Mouse (Mus musculus): Measurements from ENCODE around the gene Spaca9. TPM values are rescaled to one million over a fixed set of nuclear protein-coding genes. Genes with fewer than 3 reads are reported as not detected.
A peak's percentile ranks its signal among the peaks of the same experiment; 100 is the strongest.

Gene Spaca9
- total RNA-seq (2022), result not detected

DNA sequence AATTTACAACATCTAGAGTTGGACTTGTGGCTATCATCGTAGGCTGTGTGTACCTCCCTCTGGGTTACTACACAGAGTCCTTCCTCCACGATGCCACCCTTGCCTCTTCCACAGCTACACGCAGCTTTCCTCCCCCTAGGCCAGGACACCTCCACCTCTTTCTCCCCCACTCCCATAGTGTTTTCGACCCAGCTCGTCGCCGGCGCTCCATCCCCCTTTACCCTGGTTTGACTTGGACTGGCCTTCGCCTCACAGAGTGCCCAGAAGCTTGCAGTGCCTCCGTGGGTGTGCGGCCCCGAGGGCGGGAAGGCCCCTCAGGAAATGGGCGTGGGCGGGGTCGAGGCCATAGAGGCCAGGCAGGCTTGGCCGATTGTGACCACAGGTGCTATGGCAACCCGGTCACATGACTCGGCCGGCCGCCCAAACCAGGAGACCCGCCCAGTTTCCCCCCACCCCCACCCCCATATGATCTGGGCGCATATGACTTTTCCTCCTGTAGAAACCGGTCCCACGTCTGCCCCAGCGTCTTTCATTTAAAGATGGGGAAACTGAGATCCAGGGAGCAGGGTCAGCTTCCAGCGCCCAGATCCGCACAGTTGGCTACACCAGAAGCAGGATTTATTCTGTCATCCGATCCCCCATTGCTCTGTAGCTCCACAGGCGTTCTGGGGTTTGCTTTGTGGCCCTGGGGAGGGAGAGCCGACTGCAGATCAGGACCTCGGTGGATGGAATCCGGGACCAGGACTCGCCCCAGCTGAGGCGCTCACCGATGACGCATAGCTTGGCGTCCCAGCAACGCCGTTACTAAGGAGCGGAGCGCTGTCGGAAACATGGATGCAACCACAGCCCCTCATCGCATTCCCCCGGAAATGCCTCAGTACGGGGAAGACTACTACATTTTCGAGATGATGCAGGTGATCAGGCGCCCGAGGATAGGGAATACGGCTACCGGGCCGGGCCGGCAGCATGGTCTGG lies at the start of gene Spaca9, which contains the start of gene Ak8:
Gene Spaca9, minus strand, starts transcription at position 367 of the 975 bp plus-strand sequence.
Gene Ak8, plus strand, starts transcription at position 804 of the 975 bp plus-strand sequence.
- DNase-seq (ENCODE audit: low spot score), result peak; percentile 65

DNA sequence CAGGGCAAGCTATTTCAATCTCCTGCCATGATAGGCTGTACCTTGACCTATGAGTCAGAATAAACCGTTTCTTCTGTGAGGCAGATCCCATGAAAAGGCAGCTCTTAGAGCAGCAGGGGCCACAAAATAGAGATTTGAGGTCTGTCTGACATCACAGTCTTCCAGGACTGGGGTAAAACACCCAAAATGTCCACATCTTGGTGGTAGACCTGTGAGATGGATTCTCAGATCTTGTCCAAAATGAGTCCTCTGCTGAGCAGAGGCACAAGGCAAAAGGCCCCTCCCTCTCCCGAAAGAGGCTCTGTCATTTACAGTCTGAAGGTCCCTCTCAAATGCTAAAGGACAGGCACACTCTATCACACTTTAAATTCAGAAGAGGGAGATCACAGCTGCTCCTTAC lies 48.2 kb upstream of the Spaca9 start:
- no peak for DNase-seq (ENCODE audit: low spot score)

DNA sequence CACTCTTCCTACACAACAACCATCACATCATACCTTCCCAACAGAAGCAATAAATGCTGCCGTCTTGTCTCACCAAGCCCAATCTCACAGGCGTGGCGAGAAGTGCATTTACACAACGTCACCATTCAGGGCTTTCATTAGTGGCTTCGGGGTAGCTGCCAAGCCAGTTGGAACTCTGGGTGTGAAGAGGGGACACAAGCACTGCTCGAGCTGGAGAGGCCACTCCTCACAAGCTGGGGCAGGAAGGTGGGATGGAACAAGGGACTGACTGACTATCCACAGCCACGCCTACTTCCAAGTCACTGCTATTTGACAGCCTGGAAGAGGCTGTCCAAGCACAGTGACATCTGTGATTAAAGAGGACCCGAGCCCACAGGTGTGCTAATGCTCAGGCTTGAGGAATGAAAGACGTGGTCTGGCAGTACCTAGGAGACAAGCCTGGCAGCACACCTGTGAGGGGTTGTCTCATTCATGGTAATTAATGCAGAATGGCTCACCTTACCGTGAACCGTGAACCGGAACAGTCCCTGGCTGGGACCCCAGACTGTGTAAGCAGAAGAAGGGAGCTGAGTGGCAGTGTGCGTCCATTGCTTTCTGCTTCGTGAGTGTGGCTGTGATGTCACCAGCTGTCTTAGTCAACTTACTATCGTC lies 47.3 kb upstream of the Spaca9 start:
- DNase-seq (ENCODE audit: low spot score), result no peak

DNA sequence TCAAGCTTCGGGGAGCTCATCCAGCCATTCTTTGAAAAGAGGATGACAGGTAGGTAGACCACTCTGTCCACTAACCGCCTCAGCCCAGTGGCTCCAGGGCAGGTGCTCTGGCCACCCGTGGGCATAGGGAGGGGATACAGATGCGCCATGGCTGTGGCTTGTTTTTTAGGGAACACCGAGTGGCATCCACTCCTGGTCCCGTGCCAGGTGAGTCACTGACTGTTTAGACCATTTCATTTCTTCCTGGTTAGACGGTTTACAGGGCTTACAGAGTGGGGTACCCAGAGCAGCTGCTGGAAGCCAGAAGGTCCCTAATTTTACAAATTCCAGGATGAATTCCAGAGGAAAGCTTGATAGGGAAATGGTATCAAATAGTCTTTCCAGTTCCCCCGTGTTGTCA lies 43.2 kb upstream of the Spaca9 start:
- no peak for DNase-seq (ENCODE audit: low spot score)

DNA sequence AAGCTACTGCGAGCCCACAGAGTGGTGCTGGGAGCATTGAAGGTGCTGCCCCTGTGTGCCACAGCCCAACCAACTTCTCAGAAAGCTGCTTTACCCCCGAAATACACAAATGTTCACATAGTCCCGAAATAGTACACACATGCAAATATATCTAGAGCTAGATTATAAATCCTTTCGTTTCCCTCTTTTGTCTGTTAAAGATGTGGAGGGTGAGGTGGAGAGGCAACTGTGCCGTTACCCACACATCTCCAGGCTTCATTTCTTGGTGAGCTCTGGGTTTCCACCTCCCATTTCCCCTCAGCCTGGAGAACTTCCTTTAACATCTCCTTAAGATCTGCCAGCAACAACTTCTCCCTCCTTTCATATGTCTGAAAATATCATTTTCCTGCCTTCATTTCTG lies 40.6 kb upstream of the Spaca9 start:
- DNase-seq (ENCODE audit: low spot score), result no peak

DNA sequence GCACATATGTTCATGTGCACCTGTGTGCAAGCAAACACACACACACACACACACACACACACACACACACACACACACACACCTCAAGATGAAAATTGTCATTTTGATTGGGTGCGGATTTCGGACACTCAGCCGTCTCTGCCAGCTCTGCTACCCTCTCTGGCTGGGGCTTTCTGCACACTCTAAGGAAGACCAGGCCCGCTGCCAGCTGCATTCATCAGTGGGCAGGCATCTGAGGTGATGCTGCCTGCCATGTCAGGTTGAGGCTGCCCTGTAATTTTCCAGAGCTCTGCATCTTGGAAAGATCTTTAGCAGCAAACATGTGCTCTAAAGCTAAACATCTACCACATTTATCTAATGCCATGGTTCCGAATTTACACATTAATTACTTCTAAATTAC lies 37.6 kb upstream of the Spaca9 start:
- no peak for DNase-seq (ENCODE audit: low spot score)

DNA sequence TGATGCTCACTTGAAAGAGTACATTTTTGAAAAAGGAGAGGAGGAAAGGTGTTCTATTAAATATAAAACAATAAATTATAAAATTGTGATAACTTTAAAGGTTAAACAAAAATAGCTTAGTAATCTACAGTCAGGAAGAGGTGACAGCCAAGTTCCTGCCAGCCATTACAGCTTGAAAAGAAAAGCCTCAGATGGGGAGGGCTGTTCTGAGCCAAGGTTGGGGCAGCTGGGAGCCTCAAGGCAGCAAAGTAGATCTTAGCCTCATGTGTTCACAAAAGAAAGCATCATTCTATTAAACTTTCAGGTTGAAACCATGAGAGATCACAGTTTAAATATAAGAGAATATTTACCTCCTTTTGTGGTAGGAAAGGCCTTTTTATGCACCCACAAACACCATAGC lies 31.1 kb upstream of the Spaca9 start:
- no peak for DNase-seq (ENCODE audit: low spot score)

DNA sequence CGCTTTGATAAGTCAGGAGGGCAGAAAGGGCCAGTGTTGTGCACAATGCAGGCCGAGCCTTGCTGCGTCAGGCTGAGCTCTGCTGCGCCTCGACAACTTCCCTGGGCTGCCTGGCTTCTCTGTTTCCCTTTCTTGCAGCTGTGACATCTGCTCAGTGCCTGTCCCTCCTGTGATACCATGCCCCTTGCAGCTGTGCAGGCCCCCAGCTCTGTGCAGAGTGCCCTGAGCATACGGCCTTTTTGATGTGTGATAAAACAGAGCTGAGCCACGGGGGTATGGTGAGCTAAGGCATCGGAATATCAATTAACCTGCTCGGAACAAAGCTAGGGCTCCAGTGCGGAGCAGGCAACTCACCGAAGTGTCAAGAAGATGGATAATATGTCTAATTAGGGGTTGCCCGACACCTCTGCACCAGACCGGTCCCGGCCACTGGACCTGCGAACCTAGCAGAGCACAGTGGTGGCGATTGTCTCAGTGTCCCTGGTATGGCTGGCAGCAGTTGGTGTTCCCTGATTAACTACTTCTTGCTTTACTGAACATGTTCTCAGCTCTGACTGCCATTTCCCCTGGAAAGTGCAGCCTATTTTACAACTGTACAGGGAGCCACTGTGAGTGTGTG lies 28.4 kb upstream of the Spaca9 start:
- no peak for DNase-seq (ENCODE audit: low spot score)

DNA sequence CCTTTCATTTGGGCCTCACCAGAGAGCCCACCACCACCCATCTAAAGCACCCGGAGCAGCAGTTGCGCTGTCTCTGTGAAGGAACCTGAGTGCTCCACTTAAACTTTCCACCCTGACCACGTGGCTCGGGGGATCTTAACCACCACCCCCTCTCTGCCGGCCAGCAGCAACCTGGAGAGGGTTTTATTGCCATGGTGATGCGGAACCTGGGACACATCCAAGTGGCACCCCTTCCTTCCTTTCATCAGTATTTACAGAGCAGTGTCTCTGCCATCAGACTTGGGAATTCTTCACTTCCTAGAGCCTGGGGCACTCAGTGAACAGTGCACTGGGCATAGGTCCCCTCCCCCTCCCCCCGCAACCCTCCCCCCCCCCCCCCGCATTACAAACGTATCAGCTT lies 24.4 kb upstream of the Spaca9 start:
- DNase-seq (ENCODE audit: low spot score), result no peak

DNA sequence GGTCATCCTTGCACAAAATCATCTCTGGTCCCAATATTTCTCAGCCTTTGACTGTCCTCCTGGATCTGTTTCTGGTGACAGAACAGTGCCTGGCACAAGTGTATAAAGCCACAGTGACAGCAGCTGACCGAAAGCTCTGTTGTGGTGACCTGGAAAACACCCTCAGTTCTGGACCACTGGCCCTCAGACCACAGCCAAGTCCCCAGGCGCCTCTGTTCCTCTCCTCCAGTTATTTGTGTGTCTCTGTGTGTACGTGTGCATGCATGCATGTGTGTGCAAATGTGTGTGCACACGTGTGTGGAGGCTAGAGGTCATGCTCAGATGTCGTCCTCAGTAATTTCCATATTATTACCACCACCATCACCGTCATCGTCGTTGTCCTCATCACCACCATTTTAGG lies 22.9 kb upstream of the Spaca9 start:
- no peak for DNase-seq (ENCODE audit: low spot score)

DNA sequence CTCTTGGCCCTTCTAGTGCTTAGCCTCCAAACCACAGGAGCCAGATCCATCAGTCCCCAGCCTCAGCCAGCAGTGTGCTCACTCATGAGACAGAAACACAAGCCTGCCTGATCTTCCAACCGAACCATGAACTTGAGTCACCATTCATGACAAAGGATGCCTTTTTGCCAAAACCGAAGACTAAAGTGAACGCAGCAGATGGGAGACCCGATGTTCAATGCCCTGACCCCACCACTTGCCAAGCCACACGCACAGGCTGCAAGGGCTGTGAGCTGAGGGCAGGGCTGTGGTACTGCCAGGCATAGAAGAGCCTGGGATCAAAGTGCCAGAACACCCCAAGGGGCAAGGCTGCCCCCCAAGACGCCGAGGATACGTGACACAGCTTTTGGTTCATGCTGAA lies 13.5 kb upstream of the Spaca9 start:
- DNase-seq (ENCODE audit: low spot score), result no peak

DNA sequence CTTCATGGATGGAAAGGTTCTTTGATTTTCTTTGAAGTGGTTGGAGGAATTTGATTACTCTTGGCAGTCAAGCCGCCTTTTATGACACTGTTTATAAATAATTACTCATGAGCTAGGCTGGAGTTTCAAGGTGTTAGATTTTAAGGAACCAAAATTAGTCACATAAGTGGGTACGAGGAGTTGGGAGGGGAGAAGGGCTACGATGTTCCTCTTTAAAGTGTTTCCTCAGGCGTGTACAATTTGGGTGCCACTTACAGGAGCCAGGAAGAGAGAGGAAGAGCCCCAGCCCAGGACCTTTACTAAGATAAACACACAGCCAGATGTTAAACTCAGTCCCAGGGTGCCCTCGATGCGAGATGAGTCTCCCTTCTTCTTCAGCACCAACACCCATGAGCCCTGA lies 7.3 kb upstream of the Spaca9 start:
- no peak for DNase-seq (ENCODE audit: low spot score)

DNA sequence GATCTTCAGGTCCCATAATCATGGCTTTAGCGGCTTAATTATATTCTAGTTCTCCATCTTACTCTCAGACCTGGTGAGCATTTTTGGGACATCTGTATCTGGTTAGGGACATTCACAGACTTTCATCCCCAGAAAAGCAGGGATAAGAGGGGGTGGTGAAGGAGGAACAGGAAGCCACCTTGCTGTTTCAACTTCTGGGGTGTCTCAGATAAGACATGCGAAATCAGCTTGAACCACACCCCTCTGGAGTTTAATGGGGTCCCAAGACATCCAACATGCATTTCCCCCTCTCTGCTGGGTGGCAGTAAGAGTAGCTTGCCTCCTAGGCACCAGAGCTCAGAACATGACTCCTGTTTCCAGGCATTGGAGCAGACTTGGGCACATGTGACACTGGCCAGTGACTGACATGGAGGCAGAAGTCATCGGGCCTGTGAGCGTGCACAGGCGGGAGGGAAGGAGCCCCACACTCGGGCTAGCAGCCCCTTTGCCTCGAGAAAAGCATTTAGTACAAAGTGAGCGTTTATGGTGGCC lies 6.6 kb upstream of the Spaca9 start:
- no peak for DNase-seq (ENCODE audit: low spot score)

DNA sequence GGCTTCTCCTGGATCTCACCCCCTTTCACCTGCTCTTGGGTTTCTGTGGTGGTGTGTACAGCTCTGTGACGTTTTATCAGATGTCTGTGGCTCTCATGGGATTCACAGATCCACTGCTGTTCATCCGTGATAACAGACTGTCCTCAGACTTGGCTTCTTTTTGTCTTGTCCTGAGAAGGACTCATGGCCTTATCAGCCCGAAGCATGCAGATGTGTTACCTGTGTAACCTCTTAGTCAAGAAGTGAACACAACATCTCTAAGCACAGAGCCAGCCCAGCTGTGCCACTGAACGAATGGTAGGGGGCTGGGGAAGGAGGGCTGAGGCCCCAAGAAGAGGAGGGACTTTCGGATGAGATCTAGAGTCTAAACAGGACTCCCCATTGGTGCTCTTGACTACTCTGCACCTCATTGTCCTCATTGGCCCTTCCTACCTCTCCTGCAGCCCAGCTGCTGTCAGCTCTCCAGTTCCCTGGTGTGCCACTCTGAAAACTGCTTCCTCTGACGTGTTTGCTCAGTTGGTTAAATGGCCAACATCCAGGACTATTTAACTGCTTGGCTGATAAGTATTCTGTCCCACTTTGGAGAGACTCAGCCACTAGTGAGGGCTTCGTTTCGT lies 2.2 kb upstream of the Spaca9 start:
- DNase-seq (ENCODE audit: low spot score), result no peak

DNA sequence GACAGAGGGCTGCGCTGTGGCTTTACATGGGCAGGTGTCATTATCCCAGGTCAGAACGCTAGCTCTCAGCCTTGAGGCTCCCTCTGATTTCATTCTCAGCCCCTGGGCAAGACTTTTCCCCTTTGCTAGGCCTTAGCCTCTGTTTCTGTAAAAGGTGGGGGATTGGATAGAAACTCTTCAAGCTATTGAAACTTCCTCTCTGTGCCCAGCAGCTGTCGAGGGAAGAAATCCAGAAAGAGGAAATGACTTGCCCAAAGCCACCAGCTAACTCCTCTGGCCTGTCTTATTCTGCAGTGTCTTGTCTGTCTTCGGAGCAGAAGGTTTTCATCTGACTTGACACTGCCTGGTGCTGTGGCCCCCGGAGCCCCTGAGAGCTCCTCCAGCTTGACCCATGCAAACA lies 961 bp downstream of the Spaca9 start:
- DNase-seq (ENCODE audit: low spot score), result no peak

DNA sequence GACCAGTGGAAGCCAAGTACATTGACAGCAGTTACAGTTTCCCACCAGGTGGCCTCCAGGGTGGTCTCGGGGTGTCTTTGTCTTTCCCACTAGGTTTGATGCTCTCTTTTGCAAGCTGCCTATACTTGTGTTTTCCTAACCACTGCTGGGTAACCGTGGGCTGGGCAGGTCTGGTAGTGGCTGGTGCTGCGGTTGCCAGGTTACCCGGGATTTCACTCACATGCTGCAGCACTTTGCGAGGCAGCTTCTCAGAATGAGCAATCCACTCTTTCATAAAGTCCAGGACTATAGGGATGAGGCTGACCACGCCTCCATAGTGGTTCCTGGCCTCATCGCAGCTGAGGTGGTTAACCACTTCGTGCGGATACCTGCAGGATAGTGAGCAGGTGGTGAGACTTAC lies 6.8 kb downstream of the Spaca9 start:
- DNase-seq (ENCODE audit: low spot score), result no peak

DNA sequence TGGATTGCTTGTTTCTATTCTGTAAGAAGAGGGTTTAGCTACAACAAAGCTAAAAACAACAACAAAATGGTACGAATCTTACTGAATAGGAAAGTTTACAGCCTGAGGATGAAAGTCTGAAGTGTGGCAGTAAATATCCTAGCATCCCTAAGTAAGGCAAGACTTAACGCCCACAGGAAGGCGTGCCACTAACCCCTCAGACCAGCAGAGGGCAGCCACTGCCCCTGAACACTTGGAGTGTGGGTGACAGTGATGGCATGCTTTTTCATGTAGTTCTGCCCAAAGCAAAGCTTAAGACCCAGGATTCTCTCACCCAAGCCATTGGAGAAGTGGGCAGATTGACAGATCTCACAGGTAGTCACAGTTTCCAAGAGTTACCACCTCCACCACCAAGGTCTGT lies 11.1 kb downstream of the Spaca9 start:
- no peak for DNase-seq (ENCODE audit: low spot score)

DNA sequence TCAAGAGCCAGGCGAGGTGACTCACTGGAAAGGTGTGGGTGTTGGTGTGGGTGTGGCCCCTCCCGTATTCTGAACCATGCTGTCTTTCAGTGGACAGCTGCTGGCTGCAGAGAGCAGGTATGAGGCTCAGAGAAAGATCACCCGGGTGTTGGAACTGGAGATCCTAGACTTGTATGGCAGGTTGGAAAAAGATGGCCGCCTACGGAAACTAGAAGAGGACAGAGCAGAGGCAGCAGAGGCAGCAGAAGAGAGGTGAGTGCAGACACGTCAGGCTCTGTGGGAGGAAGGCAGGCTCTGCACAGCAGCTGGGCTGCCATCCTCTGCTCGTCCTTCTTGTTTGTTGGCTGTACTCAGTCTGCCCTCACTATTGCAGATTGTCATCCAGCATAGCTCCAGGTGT lies 13.6 kb downstream of the Spaca9 start:
- DNase-seq (ENCODE audit: low spot score), result no peak

DNA sequence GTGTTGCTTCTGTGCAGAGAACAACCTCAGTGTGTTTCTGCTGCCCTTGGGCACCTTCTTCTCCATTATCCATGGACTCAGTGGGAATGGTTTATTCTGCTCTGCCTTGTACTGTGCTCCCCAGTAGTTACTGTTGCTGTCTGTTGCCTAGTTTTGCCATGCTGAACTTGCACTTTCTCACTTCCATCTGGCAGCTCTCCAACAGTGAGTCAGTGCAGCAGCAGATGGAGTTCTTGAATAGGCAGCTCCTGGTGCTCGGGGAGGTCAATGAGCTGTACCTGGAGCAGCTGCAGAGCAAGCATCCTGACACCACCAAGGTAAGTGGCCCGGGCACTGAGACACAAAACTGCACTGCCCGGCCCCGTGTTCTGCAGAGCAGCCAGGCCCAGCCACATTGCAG lies 17.8 kb downstream of the Spaca9 start:
- DNase-seq (ENCODE audit: low spot score), result peak; percentile 17

DNA sequence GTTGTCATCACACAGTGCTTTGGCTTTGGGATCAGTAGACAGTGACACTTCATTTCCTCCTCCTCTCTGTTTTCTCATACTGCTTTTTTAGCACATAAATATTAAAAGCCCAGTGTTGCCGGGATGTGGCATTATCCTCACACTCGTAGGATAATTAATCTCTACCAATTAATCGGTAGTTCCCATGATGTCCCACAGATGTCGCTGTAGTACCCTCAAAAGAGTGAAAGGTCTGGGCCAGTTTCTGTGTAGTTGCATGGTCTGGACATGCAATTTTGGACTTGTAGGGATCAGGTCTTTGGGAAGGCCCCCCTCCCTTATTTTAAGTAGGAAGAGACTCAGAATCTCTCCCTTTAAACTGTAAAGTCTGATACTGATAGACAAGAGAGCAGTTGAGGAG lies 18.8 kb downstream of the Spaca9 start:
- no peak for DNase-seq (ENCODE audit: low spot score)

DNA sequence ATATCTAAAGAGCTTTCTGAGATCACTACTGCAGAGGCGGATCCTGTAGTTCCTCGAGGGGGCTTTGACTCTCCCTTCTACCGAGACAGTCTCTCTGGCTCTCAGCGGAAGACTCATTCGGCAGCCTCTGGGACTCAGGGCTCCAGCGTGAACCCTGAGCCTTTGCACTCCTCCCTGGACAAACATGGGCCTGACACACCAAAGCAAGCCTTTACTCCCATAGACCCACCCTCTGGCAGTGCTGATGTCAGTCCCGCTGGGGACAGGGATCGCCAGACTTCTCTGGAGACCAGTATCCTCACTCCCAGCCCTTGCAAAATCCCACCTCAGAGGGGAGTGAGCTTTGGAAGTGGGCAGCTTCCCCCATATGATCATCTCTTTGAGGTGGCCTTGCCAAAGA lies 23.5 kb downstream of the Spaca9 start:
- no peak for DNase-seq (ENCODE audit: low spot score)

DNA sequence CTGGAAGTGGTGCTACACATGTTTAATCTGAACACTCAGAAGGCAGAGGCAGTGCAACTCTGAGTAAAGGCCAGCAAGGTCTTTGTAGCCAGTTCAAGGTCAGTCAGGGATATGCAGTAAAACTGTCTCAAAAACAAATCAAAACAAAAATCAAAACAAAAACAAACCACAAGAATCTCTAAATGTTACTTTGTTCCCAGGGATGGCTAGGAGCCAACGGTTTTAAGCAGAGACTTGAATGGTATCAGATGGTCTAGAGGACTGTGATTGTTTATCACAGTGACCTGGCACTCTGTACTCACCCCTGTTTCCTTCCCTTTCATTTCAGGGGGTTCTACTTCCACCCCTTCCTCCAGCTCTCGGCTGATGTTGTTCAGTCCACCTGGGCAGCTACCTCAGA lies 28.1 kb downstream of the Spaca9 start:
- no peak for DNase-seq (ENCODE audit: low spot score)

Data from heart, adult 8-10 months (tissue).